21 mouse cellular contexts compared by ENCODE assay signal in the genomic region with DNA sequence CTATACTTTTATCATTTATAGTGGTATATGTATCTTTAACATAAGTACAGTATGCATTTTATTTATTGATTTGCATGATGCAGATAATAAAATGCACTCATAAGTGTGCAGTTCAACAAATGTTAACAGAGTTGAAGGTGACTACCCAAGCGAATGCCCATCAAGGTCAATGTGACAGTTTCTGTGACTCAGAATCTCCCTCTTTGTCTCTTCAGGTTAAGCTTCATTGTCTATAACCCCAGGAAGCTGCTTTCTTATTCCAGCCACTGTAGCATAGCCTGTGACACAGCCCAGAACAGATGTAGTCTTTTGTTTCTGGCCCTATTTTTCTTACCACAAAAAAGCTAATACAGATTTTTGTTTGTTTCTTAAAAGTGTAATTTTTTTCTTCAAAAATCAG.
"Had no signal": no experiment of that assay in that cellular context is flagged by ENCODE, and none has a peak within 500 bp of the region (broad histone marks: within the 10 kb centered on the region; RNA-seq: fewer than 3 reads in every experiment).

No protein-coding gene starts in this region.

- H3K4me1 ChIP-seq: limb, embryonic 10.5 days; liver, embryonic 12.5 days; liver, embryonic 15.5 days; megakaryocyte, embryonic 14.5 days; neural tube, embryonic 12.5 days; neural tube, embryonic 15.5 days had no signal

- DNase-seq: kidney, adult 2 months; kidney, postnatal 25 days; liver; lung, adult 18-20 months; lung, postnatal 10 days; lung, postnatal 36 days; midbrain, embryonic 14.5 days; thymus, adult 2 months; thymus, postnatal 14 days; thymus, postnatal 4 days had no signal

- H3K9ac ChIP-seq: limb, embryonic 13.5 days; liver, embryonic 12.5 days; liver, embryonic 15.5 days; lung, embryonic 15.5 days; neural tube, embryonic 12.5 days; neural tube, embryonic 15.5 days had no signal

- H3K4me2 ChIP-seq: limb, embryonic 13.5 days; liver, embryonic 12.5 days; liver, embryonic 15.5 days; lung, embryonic 15.5 days; neural tube, embryonic 12.5 days; neural tube, embryonic 15.5 days had no signal

- H3K4me3 ChIP-seq: limb, embryonic 10.5 days; limb, embryonic 13.5 days; liver, embryonic 12.5 days; liver, embryonic 15.5 days; lung, embryonic 15.5 days; megakaryocyte, embryonic 14.5 days; midbrain, embryonic 10.5 days; neural tube, embryonic 12.5 days; neural tube, embryonic 15.5 days had no signal

- H3K36me3 ChIP-seq: limb, embryonic 10.5 days; limb, embryonic 13.5 days; liver, embryonic 12.5 days; liver, embryonic 15.5 days; lung, embryonic 15.5 days; midbrain, embryonic 10.5 days; neural tube, embryonic 12.5 days; neural tube, embryonic 15.5 days had no signal

- ATAC-seq: liver, embryonic 12.5 days had no signal

- H3K27ac ChIP-seq: kidney, postnatal 0 days; limb, embryonic 10.5 days; limb, embryonic 13.5 days; liver, embryonic 12.5 days; liver, embryonic 15.5 days; lung, embryonic 15.5 days; midbrain, embryonic 10.5 days; neural tube, embryonic 12.5 days; neural tube, embryonic 15.5 days; stomach, postnatal 0 days had no signal

- H3K9me3 ChIP-seq: limb, embryonic 10.5 days; limb, embryonic 13.5 days; liver, embryonic 12.5 days; liver, embryonic 15.5 days; lung, embryonic 15.5 days; megakaryocyte, embryonic 14.5 days; midbrain, embryonic 10.5 days; neural tube, embryonic 12.5 days; neural tube, embryonic 15.5 days had no signal

- H3K27me3 ChIP-seq: limb, embryonic 13.5 days; liver, embryonic 12.5 days; liver, embryonic 15.5 days; lung, embryonic 15.5 days; megakaryocyte, embryonic 14.5 days; neural tube, embryonic 12.5 days; neural tube, embryonic 15.5 days had no signal
